ENCODE assay signal across 16 mouse cellular contexts in genomic region chr8:12548255-12548654, GRCm38 (mm10). TPM values are rescaled to one million over a fixed set of nuclear protein-coding genes. Genes with fewer than 3 reads are reported as not detected.
DNase-seq lines count a peak whose midpoint lies in the region; ATAC-seq lines count a peak whose summit lies in the region.
"Had no signal": no experiment of that assay in that cellular context is flagged by ENCODE, and none has a peak within 500 bp of the region (broad histone marks: within the 10 kb centered on the region; RNA-seq: fewer than 3 reads in every experiment).

No protein-coding gene starts in this region.

- no peak overlapping the region for H3K4me3 ChIP-seq in embryonic facial prominence, embryonic 14.5 days (ENCODE audit: low read depth, low read length)
- H3K4me3 ChIP-seq in hindbrain, embryonic 14.5 days (replicated peaks; ENCODE audit: low read length), result no peak overlapping the region
- no peak overlapping the region for H3K4me3 ChIP-seq in midbrain, embryonic 15.5 days
- H3K4me3 ChIP-seq: erythroblast, embryonic 14.5 days had no signal

- no peaks in the 10 kb centered on the region for H3K36me3 ChIP-seq in embryonic facial prominence, embryonic 14.5 days (ENCODE audit: control insufficient read depth, insufficient read depth, low read length)
- H3K36me3 ChIP-seq in hindbrain, embryonic 14.5 days (replicated peaks; ENCODE audit: control insufficient read depth, insufficient read depth), result no peaks in the 10 kb centered on the region
- no peaks in the 10 kb centered on the region for H3K36me3 ChIP-seq in midbrain, embryonic 15.5 days (replicated peaks)

- WGBS in embryonic facial prominence, embryonic 14.5 days, result 7% methylated on average over 15 of the region's 15 CpGs
- 5% methylated on average over 15 of the region's 15 CpGs for WGBS in hindbrain, embryonic 14.5 days
- 6% methylated on average over 15 of the region's 15 CpGs for WGBS in midbrain, embryonic 15.5 days

- no peak overlapping the region for H3K27ac ChIP-seq in embryonic facial prominence, embryonic 14.5 days (replicated peaks; ENCODE audit: low read depth, low read length)
- H3K27ac ChIP-seq in hindbrain, embryonic 14.5 days, result no peak overlapping the region
- H3K27ac ChIP-seq in midbrain, embryonic 15.5 days, result no peak overlapping the region
- H3K27ac ChIP-seq: stomach, postnatal 0 days had no signal

- H3K27me3 ChIP-seq in embryonic facial prominence, embryonic 14.5 days (replicated peaks; ENCODE audit: control insufficient read depth, insufficient read depth, low read length), result peaks cover 6% of the 10 kb centered on the region
- peaks cover 10% of the 10 kb centered on the region; the same call in 1 of the 2 replicates for H3K27me3 ChIP-seq in hindbrain, embryonic 14.5 days (ENCODE audit: control insufficient read depth, insufficient read depth, low read length)
- no peaks in the 10 kb centered on the region for H3K27me3 ChIP-seq in midbrain, embryonic 15.5 days (replicated peaks)

- no peak overlapping the region for H3K9ac ChIP-seq in embryonic facial prominence, embryonic 14.5 days (ENCODE audit: low read depth, low read length)
- H3K9ac ChIP-seq in hindbrain, embryonic 14.5 days, result no peak overlapping the region
- no peak overlapping the region for H3K9ac ChIP-seq in midbrain, embryonic 15.5 days
- H3K9ac ChIP-seq: liver, postnatal 0 days had no signal

- peak; percentile 47; the same call in 1 of the 2 replicates for ATAC-seq in embryonic facial prominence, embryonic 14.5 days (ENCODE audit: low read depth)
- peak; percentile 43; the same call in 1 of the 2 replicates for ATAC-seq in hindbrain, embryonic 14.5 days (ENCODE audit: low FRiP score)
- peak; percentile 67 for ATAC-seq in midbrain, embryonic 15.5 days (replicated peaks)
- ATAC-seq: liver, postnatal 0 days had no signal

- peak; percentile 66 for DNase-seq in embryo, embryonic 10 days (ENCODE audit: low spot score)
- DNase-seq in embryonic facial prominence, embryonic 14.5 days (ENCODE audit: low spot score), result peak; percentile 26
- DNase-seq in hindbrain, embryonic 14.5 days (ENCODE audit: low spot score), result no peak
- no peak for DNase-seq in thymus, postnatal 36 days
- DNase-seq in gastrocnemius, postnatal 4 days (ENCODE audit: low spot score in 2 of 2), result no peak
- DNase-seq in layer of hippocampus, adult 11-12 months (ENCODE audit: low spot score), result no peak
- no peak for DNase-seq in yolk sac, embryonic 10.5 days (ENCODE audit: low spot score)
- DNase-seq: cerebellum, adult 9-10 months; kidney, postnatal 25 days; liver, postnatal 0 days had no signal

- H3K4me2 ChIP-seq in embryonic facial prominence, embryonic 14.5 days (ENCODE audit: low read depth, low read length), result no peak overlapping the region
- H3K4me2 ChIP-seq in hindbrain, embryonic 14.5 days (replicated peaks), result no peak overlapping the region
- H3K4me2 ChIP-seq in midbrain, embryonic 15.5 days, result no peak overlapping the region
- H3K4me2 ChIP-seq: heart, embryonic 11.5 days had no signal

- no peaks in the 10 kb centered on the region for H3K4me1 ChIP-seq in embryonic facial prominence, embryonic 14.5 days (ENCODE audit: control insufficient read depth, insufficient read depth, low read length)
- peaks cover 6% of the 10 kb centered on the region; the same call in 1 of the 2 replicates for H3K4me1 ChIP-seq in hindbrain, embryonic 14.5 days (replicated peaks; ENCODE audit: control insufficient read depth, insufficient read depth, low read length)
- H3K4me1 ChIP-seq in midbrain, embryonic 15.5 days, result peaks cover 8% of the 10 kb centered on the region; the same call in 1 of the 2 replicates

- H3K9me3 ChIP-seq in embryonic facial prominence, embryonic 14.5 days (ENCODE audit: control insufficient read depth, low read length), result no peaks in the 10 kb centered on the region
- 0 out of 2 replicates have a peak, but pooled peaks cover 7% of the 10 kb centered on the region for H3K9me3 ChIP-seq in hindbrain, embryonic 14.5 days (ENCODE audit: control insufficient read depth, low read length)
- H3K9me3 ChIP-seq in midbrain, embryonic 15.5 days, result no peaks in the 10 kb centered on the region

RNA-seq across cellular contexts. Expression of gene Spaca7, which starts 24.6 kb away (rescaled TPM):
- polyA plus RNA-seq in embryonic facial prominence, embryonic 14.5 days (2014; fragmentation: Nextera tagmentation; extraction: Ambion mirVana), result not detected in 2 replicates
- not detected in 2 replicates for polyA plus RNA-seq in hindbrain, embryonic 14.5 days (2014; fragmentation: Nextera tagmentation; extraction: Ambion mirVana)
- not detected in 2 replicates for polyA plus RNA-seq in midbrain, embryonic 15.5 days (2015; fragmentation: Nextera tagmentation; extraction: Ambion mirVana)
- not detected for total RNA-seq in gastrocnemius, postnatal 4 days (2021)
- total RNA-seq: gastrocnemius, adult 8-10 months had no signal
- polyA plus RNA-seq: erythroblast, embryonic 14.5 days; heart, embryonic 11.5 days; liver, postnatal 0 days; small intestine, adult 2 months; stomach, postnatal 0 days had no signal

Comparison
In these comparisons a context has a peak if more than half of its experiments do, and no peak if none do; other contexts are left out.
1. DNase-seq: peak in embryo, embryonic 10 days (single experiment) and embryonic facial prominence, embryonic 14.5 days (single experiment); none in hindbrain, embryonic 14.5 days (single experiment), thymus, postnatal 36 days (0 of 2), gastrocnemius, postnatal 4 days (0 of 2), layer of hippocampus, adult 11-12 months (single experiment) and yolk sac, embryonic 10.5 days (single experiment).
2. Peak in every context shown above with its lines, with median percentiles within 50 percentile points of each other: ATAC-seq.